Mouse (Mus musculus): ENCODE measurements around the gene Slc35e4.

GRCm38 (mm10) chr11:3935135-3935534 lies 20.7 kb upstream of the Slc35e4 start:
- no peak for TF ChIP-seq CTCF (conservative IDR thresholded peaks at IDR 0.05 in 1 of 2, IDR thresholded peaks at IDR 0.05 in 1 of 2; ENCODE audit: low read depth in 2 of 2, low read length in 2 of 2)
- TF ChIP-seq ZC3H11A (IDR thresholded peaks at IDR 0.05; ENCODE audit: low read depth, low read length): no peak
- no peak for TF ChIP-seq POLR2A (IDR thresholded peaks at IDR 0.05; ENCODE audit: low read depth, low read length)
